Mouse (Mus musculus) brain, embryonic 14.5 days (tissue): ENCODE measurements around the gene Atp6v1b1.

Experiments
- CTCF ChIP-seq: fragments of 200-500 bp; IDR thresholded peaks from 2 replicates; pipeline ENCODE4 v1.5.1; 2012; ENCODE audit warnings: inconsistent platforms, mild to moderate bottlenecking, moderate library complexity, borderline replicate concordance; ENCODE audit not compliant: insufficient read depth, insufficient read length; ENCODE audit errors: extremely low read depth
- POLR2A ChIP-seq: fragments of 200-500 bp; IDR thresholded peaks from 2 replicates; pipeline ENCODE4 v1.6.1; 2012; ENCODE audit warnings: mild to moderate bottlenecking, inconsistent platforms, borderline replicate concordance; ENCODE audit not compliant: poor library complexity, insufficient read depth, insufficient read length, severe bottlenecking; ENCODE audit errors: extremely low read depth

DNA sequence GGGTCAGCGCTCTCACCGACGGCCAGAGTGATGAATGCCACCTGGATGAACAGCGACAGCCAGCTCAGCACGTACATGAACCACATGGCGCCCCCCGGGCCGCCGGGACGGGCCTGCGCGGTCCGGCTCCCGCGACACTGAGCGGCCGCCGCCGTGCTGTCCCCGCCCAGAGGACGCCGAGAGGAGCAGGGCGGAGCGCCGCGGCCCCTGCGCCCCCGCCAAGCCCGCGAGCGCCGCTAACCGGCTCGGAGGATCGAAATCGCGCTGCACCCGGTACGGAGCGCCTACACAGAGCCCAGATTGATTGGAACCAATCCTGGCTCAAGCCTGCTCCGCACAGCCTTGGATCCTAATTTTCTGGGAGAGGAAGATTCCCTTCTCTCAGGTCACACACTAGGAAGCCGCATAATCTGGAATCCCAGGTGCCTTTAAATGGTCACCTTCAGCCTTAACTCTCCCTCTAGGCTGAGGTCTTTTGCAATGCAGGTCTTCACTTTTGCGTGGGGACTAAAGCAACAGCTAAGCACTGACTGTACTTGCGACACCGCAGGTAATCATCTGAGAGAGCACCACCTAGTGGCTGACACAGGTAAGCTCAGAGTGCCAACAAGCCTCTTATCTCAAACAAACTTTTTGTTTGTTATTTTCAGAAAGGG, 33.0 kb downstream of the Atp6v1b1 start, which contains the start of gene Tex261:
- TF ChIP-seq POLR2A (peak; percentile 97), CTCF (peak; percentile 82)
